Mouse (Mus musculus): ENCODE data around the gene Sesn1.

DNA sequence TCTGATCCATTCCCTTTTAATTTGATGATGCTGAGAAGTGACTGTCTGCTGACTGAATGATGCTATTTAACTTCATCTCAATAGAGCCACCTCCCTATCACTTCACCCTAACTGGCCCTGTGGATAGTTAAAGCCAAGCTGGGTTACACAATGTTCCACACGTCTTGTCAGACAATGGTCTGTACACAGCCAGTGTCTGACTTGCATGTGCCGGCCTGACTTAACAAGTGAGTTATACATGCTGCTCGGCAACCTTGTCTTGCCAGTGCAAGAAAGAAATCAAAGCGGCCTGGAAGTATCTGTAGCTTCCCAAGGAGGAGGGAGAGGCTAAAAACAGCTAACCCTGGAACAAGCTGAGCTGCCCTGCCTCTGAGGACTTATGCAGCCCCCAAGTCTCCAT is 71.7 kb downstream of the Sesn1 start:
- TF ChIP-seq CTCF (IDR thresholded peaks at IDR 0.05; ENCODE audit: low read depth) (no peak), EP300 (IDR thresholded peaks at IDR 0.05; ENCODE audit: low read depth) (no peak)

Measured in liver, postnatal 0 days (tissue).